Mouse (Mus musculus): ENCODE measurements around the gene Ldlrap1. TPM values are rescaled to one million over a fixed set of nuclear protein-coding genes. Genes with fewer than 3 reads are reported as not detected.
"Not testable (repeated sequence)": the region's sequence is repeated elsewhere in the genome, so short reads cannot be mapped to it uniquely, and the experiment has no call there.

The Ldlrap1 gene
- 1 to 10 TPM; 1.8 to 3.1 TPM for total RNA-seq (2021)
- long read RNA-seq, experiment 1, full-length matches to known transcripts = 4 of 5 reads
- long read RNA-seq, experiment 1, partial matches to known transcripts = 1 of 5 reads
- long read RNA-seq, experiment 1, other reads (novel, unspliced or antisense) = 0 of 5 reads
- long read RNA-seq, experiment 2, full-length matches to known transcripts = 1 of 1 reads
- long read RNA-seq, experiment 2, partial matches to known transcripts = 0 of 1 reads
- long read RNA-seq, experiment 2, other reads (novel, unspliced or antisense) = 0 of 1 reads

DNA sequence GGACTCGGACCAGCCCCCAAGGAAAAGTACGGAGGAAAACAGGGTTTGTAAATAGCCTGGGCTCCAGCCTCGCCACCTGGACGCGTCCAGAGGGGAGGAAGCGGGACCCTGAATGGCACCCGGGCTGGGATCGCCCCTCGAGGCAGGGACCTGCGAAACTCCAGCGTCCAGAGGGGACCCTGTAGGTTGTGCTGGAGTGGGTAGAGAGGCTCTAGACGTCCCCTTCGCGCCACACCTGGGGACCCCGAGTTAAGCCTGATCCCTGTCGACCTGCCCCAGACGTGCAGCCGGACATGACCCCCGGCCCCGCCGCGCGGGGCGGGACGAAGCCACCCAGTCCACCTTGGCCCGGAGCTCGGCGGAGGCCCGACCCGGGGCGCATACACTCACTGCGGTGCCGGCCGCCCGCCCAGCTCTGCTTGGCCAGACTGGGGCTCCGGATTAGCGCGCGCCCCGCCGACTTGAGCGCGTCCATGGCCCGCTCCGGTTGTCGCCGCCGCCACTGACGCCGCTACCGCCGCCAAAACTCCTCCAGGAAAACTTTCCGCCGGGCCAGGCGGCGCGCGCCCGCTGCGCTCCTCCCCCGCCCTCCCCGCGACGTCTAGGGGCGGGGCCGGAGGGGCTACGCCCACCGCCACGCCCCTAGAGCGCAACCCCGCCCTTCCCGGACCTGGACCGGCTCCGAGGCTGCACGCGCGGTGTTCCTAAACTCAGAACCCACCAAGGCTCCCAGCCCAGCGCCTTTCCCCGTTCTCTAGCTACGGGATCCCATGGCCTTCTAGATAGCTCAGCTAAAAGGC lies at the start of gene Ldlrap1:
Gene Ldlrap1 (minus strand): TSS at position 599 of the 800 bp plus-strand sequence.
- DNase-seq (ENCODE audit: low spot score in 2 of 2) = peak; percentile 63 to 67

DNA sequence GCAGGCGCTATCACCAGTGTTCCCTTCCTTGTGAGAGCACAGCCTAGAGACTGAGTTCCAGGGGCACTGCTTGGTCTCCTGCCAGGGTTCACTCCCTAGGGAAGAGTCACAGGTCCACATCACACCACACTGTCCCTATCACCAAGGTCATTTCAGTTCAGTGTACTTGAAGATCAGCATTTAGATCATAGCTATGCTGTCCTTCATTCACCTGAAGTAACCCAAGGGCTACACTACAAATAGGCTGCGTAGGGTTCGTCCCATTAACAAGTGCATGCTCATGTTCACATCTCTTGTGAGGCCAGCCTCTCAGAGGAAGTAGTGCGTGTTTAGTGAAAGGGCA lies 46.4 kb upstream of the Ldlrap1 start:
- no peak for DNase-seq (ENCODE audit: low spot score in 2 of 2)

DNA sequence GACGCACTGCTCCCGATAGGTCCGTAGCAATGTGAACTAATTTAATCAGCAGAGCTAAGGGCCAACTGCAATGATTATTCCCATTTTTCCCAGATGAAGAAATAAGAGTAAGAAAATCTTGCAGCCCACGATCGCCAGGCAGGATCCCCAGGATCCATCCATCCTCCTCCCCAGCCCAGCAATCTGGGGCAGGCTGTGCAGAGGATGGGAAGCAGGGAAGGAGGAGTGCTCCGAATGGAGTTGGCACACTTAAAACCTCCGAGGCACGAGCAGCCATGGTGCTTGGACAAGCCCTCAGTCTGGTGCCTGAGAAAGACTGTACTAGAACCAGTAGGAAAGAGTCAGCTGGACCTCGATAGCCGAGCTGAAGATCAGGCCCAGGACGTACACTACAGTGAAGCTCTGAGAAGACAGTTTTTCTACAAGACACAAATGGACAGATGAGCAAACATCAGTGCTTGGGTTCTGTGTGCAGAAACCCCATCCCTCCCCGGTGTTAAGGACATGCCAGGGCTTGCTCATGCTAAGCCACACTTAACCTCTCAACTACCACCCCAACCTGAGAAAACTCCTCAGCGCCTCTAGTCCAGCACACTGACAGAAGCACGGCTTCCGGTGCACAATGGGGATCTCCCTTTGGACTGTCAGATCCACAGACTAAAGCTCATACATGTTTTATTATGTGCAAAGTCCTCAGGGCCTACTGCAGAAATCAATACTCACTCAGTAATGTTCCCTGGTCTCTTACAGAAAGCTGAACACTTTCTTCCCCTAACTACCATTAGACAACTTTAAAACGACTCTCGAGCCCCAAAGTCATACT lies 45.8 kb upstream of the Ldlrap1 start:
- peak; percentile 23 to 46 for DNase-seq (ENCODE audit: low spot score in 2 of 2)

DNA sequence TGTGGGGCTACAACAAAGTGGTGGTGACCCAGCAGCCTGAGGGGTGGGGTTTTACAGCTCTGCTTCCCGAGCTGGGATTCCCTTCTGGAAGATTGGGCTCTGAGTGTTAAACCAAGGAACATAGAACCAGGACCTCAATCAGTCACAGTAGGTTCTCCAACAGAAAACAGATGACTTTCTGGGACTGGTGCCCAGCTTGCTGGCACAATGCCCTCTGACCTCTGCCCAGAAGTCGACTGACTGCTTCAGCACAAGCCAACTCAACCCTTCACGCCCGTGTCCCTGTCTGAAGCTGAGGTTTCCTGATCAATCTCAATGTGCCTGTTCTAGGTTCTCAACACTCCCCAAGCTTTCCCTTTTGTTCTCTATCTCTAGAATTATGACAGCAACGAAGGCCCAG lies 36.9 kb upstream of the Ldlrap1 start:
- DNase-seq (ENCODE audit: low spot score in 2 of 2) = no peak

DNA sequence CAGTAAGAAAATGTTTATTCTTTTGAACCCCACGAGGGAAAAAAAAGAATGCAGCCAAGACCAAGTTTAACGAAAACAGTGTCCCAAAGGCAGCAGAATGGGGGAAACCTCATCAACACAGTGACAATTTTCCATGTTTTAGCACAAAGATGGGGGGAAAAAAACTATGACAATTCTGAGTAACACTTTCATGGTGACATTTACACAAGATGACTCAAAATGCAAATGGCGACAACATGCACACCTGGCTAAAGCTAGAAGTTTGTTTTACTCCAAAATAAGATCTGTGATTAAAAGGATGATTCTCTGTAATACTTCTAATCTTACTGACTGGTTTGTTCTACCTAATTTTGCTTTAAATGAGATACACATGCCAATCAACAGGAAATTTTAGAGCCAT lies 34.9 kb upstream of the Ldlrap1 start:
- no peak for DNase-seq (ENCODE audit: low spot score in 2 of 2)

DNA sequence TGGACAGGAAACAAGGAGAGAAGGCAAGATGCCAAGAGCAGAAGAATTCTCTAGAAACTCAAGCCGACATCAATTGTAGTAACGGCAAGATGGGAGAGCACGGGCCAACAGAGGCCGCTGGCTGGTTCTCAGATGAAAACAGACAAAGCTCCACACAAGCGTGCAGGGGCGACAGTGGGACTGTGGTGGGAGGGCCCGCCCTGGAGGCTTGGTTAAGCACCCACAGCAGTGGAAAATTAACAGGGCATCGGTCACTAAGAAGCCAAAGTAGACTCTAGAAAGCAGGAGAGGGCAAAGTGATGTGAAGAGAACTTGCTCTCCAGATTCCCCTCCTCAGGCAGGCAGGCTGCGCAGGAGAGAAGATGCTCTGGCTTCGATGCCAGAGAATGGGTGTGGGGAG lies 34.3 kb upstream of the Ldlrap1 start:
- DNase-seq (ENCODE audit: low spot score in 2 of 2) = no peak

DNA sequence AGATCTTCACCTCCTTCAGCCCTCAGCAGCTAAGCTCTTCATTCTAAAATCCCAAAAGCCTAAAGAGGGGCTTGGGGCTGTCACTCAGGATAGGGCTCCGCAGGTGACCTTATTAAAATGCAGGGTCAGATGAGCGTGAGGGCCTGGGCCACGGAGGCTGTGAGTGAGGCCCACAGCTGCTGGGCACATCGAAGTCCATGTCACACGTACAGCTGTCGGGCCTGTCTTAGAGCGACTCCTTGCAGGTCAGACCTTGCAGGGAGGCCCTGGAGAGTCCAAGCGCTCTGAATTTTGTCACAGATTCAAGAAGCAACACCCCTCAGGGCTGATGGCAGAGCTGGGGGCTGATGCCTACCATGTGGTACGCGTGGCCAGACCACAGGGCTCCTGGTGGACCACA lies 32.9 kb upstream of the Ldlrap1 start:
- DNase-seq (ENCODE audit: low spot score in 2 of 2) = no peak

DNA sequence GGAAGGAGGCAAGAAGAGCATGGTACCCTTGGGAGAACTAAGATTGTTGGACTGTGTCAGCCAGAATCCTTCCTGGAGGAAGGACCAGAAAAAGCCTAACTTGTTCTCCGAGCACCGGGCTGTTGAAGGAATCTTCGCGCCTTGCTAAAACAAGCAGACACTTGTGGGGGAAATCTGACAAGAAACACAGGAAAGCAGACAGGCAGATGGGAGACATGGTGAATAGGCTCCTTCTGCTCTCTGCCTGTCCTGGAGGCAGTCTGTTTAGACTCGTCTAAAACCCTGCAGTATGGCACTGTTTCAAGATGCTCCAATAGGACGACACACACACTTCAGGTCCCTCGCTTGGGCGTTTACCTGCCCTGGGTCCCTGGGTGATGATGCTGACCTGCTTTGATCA lies 32.3 kb upstream of the Ldlrap1 start:
- DNase-seq (ENCODE audit: low spot score in 2 of 2) = peak; percentile 38 to 40

DNA sequence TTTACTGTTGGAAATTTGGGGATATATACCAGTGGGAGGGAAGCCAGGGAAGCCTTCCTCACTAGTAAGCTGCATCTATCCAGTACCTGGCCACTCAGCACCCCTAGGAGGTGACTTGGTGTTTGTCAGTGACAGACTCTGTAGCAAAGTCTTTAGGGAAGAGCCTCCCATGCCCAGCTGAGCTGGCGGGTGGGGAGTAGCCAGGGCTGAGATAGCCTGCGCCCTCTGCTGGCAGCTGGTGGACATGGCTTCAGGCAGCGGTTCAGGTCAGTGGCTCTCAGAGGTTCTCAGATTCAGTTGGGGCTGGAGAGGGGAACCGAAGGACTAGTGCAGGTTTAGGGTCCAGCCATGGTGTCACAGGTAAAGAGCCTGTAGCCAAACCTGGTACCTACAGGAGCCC lies 31.4 kb upstream of the Ldlrap1 start:
- DNase-seq (ENCODE audit: low spot score in 2 of 2) = peak; percentile 57 to 63

DNA sequence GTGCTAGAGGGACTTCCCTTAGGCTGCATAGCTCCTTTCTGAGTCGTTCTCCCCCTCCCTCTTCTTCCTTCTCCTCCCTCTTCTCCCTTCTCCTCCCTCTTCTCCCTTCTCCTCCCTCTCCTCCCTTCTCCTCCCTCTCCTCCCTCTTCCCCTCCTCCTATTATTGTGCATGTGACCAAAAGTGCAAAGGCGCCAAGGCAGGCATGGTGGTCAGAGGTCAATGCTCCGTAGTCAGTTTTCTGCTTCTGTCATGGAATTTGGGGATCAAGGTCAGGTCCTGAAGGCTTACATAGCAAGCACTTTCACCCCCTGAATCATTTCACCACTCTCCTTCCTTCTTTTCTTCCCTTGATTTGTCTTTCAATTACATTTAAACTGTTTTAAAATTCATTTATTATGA lies 31.0 kb upstream of the Ldlrap1 start:
- no peak for DNase-seq (ENCODE audit: low spot score in 2 of 2)

DNA sequence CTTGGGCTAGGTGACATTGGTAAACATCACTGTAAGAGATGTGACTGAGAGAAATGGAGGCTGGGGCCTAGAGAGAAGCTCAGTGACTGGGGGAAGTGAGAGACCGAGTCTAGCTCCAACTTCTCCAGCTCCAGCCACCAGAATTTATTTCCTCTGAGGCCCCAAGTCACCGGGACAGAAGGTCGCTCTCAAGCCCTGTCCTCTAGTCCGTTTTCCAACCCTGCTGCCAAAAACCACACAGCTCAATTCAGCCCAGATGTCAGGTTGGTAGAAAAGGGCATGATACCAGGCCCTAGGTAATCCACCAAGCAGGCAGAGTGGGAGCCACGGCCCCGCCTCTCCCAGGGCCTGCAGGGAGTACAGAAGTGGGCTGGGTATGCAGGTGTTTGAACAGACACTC lies 29.8 kb upstream of the Ldlrap1 start:
- DNase-seq (ENCODE audit: low spot score in 2 of 2) = no peak

DNA sequence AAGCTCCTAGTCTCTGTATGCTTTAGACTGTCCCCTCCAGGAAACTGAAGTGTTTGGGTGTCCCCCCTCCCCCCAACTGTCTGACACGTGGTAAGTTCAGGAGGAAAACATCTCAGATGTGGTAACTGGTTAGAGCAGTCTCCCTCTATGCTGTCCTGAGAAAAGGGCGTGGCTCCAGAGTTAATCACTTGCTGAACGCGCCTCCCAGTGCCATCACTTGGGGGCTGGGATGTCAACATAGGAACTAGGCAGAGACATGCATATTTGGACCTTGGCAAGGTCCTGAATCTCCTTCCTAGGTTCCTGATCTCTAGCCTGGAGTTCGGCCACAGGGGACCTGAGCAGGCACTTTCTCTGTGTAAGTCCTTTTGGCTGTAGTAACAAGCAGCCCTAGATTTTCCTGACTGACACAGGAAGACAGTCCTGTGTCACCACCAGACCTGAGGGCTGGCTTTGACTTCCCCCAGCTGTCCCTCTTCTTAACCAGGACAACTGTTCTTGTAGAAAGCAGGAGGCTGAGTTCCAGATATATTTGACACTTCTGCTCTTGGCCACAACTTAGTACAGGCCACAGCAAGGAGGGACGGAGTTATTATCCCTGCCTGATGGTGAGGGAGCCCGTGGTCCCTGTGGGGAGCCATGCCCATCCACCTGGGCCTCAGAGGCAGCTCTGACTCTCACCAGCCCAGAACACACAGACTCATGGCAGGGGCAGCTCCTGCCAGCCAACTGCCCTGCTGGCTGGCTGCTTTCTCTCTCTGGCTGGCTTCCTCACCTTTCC lies 28.9 kb upstream of the Ldlrap1 start:
- DNase-seq (ENCODE audit: low spot score in 2 of 2) = no peak

DNA sequence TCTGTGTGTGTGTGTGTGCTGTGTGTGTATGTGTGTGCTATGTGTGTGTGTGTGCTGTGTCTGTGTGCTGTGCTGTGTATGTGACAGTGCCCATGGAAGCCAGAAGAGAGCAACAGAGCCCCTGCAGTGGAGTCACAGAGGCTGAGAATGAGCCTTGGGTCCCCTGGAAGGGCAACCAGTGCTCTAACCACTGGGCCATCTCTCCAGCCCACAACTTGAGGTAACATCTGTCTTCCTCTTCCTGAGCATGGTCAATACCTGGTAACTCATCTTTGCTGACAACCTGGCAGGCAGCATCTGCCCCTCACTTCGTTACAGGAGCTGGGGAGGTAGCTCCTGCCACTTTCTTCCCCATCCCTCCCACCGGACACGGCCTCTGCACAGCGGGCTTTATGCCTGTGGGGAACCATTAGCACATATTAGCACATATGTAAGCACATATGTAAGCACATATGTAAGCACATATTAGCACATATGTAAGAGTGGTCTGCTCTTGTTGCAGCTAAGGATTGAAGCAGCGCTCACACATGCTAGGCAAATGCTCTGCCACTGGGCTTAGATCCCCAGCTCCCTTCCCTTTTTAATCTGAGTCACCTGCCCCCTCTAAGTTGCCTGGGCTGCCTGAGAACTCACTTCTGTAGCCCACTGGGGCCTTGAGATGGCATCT lies 28.1 kb upstream of the Ldlrap1 start:
- DNase-seq (ENCODE audit: low spot score in 2 of 2) = no peak

DNA sequence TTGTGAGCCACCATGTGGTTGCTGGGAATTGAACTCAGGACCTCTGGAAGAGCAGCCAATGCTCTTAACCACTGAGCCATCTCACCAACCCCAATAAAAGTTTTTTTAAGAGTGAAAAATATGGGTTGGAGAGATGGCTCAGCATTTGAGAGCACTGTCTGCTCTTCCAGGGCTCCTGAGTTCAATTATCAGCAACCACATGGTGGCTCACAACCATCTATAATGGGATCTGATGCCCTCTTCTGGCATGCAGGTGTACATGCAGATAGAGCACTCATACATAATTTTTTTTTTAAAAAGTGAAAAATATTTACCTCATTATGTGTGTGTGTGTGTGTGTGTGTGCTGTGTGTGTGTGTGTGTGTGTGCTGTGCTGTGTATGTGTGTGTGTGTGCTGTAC lies 27.1 kb upstream of the Ldlrap1 start:
- not testable (repeated sequence) for DNase-seq (ENCODE audit: low spot score in 2 of 2)

DNA sequence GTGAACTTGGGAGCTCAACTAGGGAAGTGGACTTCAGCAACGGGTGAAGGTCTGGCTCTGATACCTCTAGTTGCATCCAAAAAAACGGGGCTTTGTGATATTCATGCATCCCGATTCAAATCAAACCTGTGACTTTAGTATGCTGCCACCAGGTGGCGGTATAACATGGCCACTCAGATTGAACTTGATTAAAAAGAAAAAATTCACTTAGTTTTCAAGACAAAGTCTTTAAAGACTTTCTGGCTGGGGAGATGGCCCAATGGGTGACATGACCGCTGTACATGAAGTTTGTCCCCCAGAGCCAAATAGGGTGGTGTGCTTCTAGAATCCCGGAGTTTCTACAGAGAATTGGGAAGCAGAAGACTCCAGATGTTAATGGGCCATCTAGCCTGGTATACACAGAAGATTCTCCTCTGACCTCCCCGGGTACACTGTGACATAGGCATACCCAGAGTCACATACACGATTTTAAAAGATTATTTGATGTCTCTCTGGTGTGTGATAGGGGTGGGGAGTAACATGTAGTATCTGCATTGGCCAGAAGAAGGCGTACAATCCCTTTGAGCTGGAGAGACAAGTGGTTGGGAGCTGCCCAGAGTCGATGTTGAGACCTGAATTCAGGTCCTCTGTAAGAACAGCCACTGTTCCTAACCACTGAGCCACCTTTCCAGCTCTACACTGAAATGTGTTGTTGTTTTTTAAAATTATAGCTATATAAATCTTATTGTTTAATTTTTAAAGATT lies 25.6 kb upstream of the Ldlrap1 start:
- peak; percentile 48 for DNase-seq (ENCODE audit: low spot score in 2 of 2)

DNA sequence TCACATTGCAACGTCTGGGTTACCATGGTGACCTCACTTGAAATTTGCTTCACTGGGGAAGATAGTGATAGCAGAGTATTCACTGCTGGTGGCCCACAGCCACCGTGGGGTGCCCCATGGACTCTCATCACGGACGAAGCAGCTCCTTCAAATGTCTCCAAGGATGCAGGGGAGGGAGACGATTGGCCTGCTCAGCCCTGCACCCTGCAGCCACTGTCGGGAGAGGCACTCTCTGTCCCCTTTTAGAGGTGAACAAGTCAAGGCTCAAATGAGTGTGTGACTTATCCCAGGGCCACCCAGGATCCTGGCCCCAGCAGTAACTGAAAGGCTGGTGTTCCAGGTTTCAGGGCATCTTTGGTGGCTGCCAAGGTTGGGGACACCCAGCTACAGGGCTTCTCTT lies 23.9 kb upstream of the Ldlrap1 start:
- no peak for DNase-seq (ENCODE audit: low spot score in 2 of 2)

DNA sequence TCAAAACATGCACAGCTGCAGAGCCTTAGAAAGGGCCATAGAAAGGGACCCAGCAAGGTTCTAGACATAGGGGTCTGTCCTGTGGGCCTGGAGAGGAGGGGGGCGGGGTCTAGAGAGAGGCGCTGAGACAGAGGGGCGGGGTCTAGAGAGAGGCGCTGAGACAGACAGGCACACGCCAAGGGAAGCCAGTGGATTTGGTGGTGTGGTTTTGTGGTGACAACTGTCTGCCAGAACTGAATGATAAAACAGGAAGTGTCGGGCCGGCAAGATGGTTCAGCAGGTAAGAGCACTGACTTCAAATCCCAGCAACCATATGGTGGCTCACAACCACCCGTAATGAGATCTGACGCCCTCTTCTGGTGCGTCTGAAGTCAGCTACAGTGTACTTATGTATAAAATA lies 19.1 kb upstream of the Ldlrap1 start:
- no peak for DNase-seq (ENCODE audit: low spot score in 2 of 2)

DNA sequence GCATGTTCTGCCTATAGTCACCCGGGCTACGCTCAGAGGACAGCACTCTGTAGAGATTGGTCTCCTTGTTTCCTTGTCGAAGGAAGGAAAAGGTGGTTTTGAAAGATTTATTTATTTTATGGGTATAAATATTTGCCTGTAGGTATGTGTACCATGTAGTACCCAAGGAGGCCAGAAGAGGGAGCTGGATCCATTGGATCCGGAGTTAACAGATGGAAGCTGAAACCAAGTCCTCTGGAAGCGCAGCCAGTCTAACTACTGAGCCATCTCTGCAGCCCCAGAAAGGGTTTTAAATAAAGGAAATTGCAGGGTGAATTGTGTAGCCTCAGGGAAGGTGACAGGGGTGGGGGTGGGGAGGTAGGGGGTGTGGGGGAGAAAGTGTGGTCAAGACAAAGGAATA lies 16.9 kb upstream of the Ldlrap1 start:
- DNase-seq (ENCODE audit: low spot score in 2 of 2) = no peak

DNA sequence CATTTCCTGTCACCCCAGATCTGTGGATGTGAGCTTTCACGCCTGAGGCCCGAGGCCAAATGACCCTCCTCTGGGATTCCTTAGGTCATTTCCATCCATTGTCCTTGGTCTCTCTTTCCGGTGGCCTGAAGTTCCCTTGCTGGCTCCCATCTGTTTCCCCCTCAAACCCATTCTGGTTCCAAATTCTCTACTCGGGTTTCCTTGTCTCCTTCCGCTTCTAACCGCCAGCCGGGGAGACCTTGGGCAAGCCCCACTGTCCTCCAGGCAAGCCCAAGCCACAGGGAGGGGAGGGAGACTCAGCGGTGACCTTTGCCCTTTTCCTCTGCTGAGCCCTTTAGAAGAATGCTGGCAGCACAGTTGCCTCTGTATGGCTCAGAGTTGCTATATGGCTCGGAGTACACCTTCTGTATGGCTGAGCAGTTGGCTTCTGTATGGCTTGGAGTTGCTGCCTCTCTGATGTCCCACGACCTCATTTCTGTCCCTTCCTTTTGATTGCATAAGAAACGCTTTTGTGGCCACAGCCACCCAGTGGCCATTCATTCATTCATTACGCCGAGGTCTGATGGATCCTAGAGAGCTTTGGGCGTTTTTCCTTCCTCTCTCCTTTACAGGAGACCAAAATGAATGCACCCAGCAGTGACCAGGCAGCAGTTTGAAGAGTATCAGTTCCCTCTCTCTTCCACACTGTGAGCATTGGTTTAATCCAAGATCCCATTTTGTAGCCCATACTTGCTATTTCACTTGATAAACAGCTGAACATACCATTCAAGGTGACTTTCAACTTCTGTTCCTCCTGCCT lies 11.5 kb upstream of the Ldlrap1 start:
- DNase-seq (ENCODE audit: low spot score in 2 of 2) = no peak
